Mouse (Mus musculus) heart, postnatal 36 days (tissue): ENCODE measurements at regions not wholly inside any gene's neighbourhood (a gene's known extent, or its start where the extent isn't known, plus 50 kb on each side); places are given as distances from the start of the nearest gene placed in this dataset.

Source experiments
- DNase-seq, 2 experiments: peaks; one replicate each; pipeline ENCODE4 v3.0.0; 2021 to 2022
- intact Hi-C: fragments of 180-260 bp; cut with DNase I; formaldehyde crosslinking; loops from one replicate; pipeline ENCODE4 v1.15.1; 2025

- intact Hi-C loops, result no loop called here
- no peak for DNase-seq
Observed at GRCm38 (mm10) chr13:112023171-112023570, 214.4 kb upstream of the Map3k1 start.

GRCm38 (mm10) chr13:112024667-112025585 is 216.1 kb upstream of the Map3k1 start:
- DNase-seq, result no peak
- intact Hi-C loops, result no loop called here

DNA sequence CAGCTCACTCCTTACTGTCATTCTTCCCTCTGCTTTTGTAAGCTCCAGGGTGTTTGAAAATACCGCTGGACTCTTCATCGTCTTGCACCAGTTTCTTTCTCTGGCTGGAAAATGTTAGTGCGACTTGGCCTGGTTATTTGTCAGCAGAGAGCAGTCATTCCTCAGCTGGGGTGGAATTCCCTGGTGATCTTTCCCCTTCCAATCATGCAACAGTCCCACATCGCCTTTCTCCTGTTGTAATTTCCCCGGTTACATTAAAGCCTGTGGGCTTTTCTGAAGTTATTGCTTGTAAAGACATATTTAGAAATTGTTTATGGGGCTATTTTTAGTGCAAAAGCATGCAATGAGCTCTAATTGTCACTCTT is 216.8 kb upstream of the Map3k1 start:
- intact Hi-C loops, result no loop called here
- peak in 1 of 2 experiments; percentile 35 for DNase-seq

GRCm38 (mm10) chr13:112027736-112028135 is 218.9 kb upstream of the Map3k1 start:
- no peak for DNase-seq
- intact Hi-C loops, result no loop called here

- intact Hi-C loops, result no loop called here
Observed at GRCm38 (mm10) chr13:112031061-112031460, 222.3 kb upstream of the Map3k1 start.

GRCm38 (mm10) chr13:112031631-112032320 is 223.0 kb upstream of the Map3k1 start:
- intact Hi-C loops, result no loop called here
- DNase-seq, result no peak

More at GRCm38 (mm10) chr13:112031061-112031460, 222.3 kb upstream of the Map3k1 start:
- DNase-seq, result no peak

DNA sequence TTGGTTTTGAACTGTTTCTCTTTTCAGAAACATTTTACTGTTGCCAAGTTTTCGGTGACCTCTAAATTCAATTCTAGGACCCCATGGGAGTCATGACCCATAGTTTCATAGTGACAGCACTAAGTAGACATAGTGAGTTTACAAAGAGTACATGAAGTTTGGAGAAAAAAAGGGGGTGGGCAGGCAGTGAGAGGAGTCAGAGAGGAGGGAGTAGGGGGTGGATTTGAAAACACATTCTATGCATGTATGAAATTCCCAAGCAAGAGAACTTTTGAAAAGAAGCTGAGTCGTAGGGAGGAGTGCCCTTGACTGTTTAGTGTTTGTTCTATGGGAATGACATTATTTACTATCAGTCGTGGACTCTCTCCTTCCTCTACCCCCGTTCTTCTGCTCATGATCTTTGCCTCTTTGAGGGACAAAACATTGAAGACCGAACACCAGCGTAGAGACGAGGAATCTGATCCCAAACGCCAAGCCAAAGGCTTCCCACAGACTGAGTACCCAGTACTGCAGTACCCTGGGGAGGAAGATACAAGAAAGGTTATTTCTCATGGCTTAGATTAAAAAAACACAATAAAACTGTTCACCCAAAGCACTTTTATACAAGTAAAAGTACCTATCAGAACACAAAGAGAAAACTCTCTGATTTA is 229.1 kb upstream of the Map3k1 start:
- intact Hi-C loops, result no loop called here
- DNase-seq, result no peak

DNA sequence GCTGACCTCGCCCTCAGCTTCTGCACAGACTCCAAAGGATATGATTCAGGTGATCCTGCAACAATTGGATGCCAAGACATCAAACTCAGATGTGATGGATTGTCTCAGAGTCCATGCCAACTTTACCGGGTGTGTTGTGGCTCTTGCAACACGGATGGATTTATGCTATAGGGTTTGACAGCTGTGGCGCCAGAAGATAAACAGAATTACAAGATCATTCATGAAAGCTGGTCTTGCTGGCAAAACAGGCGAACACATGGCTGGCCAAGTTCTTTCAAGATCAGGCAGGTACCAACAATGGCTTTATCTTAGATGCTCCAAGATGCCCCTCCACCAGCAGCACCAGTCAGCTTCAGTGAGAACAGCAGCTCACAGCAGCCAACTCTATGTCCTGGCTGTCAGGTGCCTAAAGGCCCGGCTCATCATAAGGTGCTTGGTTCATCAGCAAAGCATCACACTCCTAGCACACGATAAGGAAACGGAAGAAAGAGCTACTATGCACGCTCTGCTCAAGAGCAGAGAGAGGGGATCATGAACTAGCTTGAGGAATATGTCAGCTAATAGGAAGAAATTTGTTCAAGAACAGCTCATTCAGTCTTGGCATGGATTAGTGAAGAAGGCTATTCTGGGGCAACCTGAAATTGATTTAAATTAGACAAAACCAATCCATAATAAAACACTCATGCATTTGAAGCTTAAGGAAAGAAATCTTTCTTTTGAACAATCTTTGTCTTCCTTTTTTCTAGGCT is 229.9 kb upstream of the Map3k1 start:
- no peak for DNase-seq
- intact Hi-C loops, result no loop called here

GRCm38 (mm10) chr13:112039422-112040145 is 230.8 kb upstream of the Map3k1 start:
- no peak for DNase-seq
- intact Hi-C loops, result no loop called here

DNA sequence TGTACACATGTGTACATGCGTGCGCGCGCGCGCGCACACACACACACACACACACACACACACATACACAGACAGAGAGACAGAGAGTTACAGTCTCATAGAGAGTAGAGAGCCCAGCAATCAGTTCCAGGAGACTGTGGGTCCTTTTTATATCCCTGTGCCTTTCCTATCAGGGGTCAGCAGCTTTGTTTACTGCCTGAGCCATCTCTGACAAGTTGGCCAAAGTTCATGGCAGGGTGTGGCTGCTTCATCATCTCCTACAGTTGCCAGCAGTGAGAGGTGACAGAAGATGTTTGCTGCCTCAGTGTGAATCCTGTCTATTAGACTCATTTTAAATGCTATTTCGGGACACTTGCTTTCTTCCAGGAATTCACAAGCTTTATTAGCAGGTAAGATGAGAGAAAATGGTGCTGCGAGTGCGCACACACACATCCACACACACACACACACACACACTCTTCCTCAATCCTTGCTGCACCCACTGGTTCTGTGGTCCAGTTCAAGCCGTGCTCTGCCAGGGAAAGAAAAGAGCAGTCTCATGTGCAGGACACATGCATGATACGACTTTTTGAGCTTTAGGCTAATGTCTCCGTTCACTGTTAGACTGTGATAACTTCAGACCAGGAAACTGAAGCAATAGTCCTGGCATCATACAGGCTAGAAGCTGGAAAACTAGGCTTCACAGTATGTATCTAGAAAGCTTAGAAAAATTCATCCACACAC is 234.9 kb upstream of the Map3k1 start:
- DNase-seq, result no peak
- intact Hi-C loops, result no loop called here

- intact Hi-C loops, result no loop called here
Observed at GRCm38 (mm10) chr13:112044372-112044771, 235.6 kb upstream of the Map3k1 start.

DNA sequence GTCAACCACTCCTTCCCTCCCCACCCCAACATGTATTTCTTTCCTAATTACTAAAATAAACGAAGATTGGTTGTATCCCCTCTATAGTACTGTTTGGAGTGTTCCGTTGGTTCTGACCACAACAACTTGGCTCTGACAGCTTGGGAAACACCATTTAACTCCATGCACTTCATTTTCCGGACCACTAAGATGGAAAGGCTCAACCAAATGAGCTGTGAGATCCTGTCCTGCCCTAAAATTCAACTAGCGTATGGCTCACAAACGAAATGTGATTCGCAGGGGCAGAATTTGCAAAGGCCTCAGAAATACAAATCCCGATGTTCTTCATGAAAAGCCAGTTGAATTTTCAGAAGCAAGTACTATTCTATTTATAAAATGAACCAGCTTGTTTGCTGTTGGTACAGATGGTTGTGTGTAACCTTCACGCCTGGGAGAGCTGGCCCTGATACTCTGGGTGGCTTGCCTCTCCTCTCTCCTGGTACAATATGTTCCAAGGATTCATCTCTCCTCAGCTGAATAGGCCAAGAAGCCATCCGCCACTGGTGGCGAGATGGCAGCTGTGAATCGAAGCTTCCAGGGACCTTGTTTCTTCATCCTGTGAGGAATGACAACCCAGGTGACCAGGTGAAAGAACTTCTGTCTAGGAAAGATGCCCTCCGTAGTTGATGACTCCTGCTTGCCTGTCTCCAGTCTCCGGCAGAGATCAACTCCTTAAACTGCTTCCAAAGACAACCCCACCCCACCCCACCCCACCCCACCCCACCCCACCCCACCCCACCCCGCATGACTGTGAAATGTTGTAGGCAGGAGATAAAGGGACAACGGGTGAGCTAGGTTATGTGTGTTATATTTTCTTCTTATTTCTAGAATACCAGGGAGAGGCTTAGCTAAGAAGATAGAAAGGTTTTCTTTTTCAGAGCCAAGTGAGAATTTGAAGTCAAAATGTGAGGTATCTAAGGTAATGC is 237.7 kb upstream of the Map3k1 start:
- intact Hi-C loops, result no loop called here
- DNase-seq, result no peak

More at GRCm38 (mm10) chr13:112044372-112044771, 235.6 kb upstream of the Map3k1 start:
- DNase-seq, result no peak

DNA sequence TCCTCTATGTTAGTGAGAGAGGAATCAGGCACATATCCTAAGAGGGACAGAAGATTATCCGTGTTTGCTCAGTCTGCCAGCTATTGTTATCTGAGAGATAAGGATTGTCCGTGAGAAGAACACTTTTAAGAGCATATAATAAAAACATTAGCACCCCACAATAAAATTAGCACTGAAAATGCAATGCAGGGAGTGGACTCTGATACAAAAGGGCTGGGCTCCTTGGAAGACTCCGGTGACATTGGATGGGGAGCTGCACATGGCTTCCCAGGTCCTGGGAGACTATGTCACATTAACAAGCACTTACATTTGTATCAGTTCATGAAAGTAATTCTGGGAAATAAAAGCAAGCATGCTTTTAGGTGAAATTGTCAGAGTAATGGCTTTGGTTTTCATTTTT is 238.6 kb upstream of the Map3k1 start:
- intact Hi-C loops, result no loop called here
- DNase-seq, result no peak

DNA sequence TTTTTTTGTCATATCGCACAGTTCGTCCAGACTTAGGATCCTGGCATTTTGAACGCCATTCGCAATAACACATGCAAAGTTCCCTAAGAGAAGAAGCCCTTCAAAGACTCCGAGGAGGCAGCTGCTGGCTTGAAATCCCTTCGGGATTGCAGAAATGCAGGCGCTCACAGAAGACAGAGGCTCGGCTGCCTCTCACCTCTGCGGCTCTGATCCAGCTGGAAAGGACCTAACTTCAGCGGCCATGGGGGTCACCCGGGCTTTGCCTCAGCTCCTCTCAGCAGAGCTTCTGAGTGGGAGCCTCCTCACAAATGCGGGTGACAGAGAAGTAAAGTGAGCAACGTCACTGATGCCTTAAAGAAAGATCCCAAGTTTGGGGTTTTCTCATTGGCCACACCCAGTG is 239.1 kb upstream of the Map3k1 start:
- intact Hi-C loops, result no loop called here
- DNase-seq, result no peak

GRCm38 (mm10) chr13:112048327-112048726 is 239.5 kb upstream of the Map3k1 start:
- no peak for DNase-seq
- intact Hi-C loops, result no loop called here

DNA sequence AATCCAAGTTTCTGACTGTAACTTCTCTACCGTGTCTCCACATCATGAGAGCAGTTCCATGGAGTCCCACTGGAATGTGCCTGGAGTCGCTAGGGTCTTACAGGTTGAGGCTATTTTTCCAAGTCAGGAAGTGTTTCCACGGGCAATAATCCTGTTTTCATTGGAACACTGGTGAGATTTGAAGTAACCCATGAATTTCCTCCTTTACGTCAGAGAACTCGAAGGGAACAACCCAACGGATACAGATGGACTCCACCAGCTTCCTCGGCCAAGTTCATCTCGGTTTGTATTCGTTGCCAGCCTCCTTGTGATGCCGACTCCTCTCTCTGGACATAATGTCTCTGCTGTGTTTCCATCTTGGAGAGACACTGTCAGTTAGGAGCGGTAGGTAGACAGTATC is 237.4 kb upstream of the Ankrd55 start:
- DNase-seq, result no peak
- intact Hi-C loops, result no loop called here

DNA sequence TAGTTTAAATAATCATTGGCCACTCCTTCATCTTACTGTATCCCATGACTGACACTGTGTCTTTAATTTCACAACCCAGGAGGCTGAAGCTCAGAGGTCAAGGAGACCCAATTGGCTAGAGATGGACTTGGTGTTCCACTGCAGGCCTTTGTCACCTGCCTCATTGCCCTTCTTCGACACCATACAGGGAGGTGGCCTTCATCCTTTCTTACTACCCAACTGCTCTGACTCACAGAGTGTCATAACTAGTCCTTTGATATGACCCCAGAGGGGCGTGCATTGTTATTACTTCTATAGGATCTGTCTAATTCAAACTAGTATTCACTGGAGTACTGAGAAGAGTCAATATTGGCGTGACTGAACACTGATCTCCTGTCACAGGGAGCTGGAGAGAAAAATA is 236.2 kb upstream of the Ankrd55 start:
- no peak for DNase-seq
- intact Hi-C loops, result no loop called here

DNA sequence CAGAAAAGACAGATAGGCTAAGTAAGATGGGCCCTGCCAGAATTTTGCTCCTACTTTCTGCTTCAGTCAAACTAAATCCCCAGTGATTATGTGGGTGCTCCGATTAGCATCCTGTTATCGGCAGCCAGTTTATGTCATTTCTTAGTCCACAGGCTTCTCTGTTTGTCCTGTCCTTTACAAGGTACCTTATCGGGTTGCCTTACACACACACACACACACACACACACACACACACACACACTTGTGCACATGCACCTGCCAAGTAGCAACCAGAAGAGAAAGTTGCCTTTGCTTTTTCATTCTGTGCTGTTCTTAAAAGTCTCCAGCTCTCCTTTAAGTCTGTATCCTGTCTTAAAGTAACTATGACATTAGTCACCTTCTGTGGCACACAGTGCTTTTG is 235.8 kb upstream of the Ankrd55 start:
- no peak for DNase-seq
- intact Hi-C loops, result no loop called here
